Mouse (Mus musculus) bone marrow macrophage, adult 2 months (primary cell): ENCODE results near the gene Lhx6. TPM values are rescaled to one million over a fixed set of nuclear protein-coding genes. Genes with fewer than 3 reads are reported as not detected.
A peak's percentile ranks its signal among the peaks of the same experiment; 100 is the strongest.
"Not testable (repeated sequence)": the region's sequence is repeated elsewhere in the genome, so short reads cannot be mapped to it uniquely, and the experiment has no call there.

Source experiments
- H3K27ac ChIP-seq: 2 replicates; pipeline ENCODE4 v1.5.1; 2012; ENCODE audit warnings: low read depth, low read length; ENCODE audit not compliant: insufficient read depth
- H3K4me1 ChIP-seq: 2 replicates; pipeline ENCODE4 v1.6.1; 2012; ENCODE audit warnings: low read length; ENCODE audit not compliant: control insufficient read depth, insufficient read depth
- H3K4me3 ChIP-seq: 2 replicates; pipeline ENCODE4 v1.5.1; 2012; ENCODE audit warnings: mild to moderate bottlenecking, low read length, moderate library complexity; ENCODE audit not compliant: insufficient read depth
- CTCF ChIP-seq: IDR thresholded peaks from 2 replicates; pipeline ENCODE4 v1.5.1; 2012; ENCODE audit warnings: low read depth, mild to moderate bottlenecking, low read length, moderate library complexity
- POLR2A ChIP-seq: IDR thresholded peaks from 2 replicates; pipeline ENCODE4 v1.6.1; 2012; ENCODE audit warnings: mild to moderate bottlenecking, low read depth, low read length, borderline replicate concordance
- polyA plus RNA-seq: library from polyadenylated mRNA; stranded (reverse); fragments of >200 nt; gene quantifications from 2 replicates; pipeline ENCODE4 v1.2.4, GENCODE M21; 2012; ENCODE audit not compliant: missing spikeins, insufficient read depth, insufficient read length

Lhx6 gene
- polyA plus RNA-seq: not detected in 2 replicates

DNA sequence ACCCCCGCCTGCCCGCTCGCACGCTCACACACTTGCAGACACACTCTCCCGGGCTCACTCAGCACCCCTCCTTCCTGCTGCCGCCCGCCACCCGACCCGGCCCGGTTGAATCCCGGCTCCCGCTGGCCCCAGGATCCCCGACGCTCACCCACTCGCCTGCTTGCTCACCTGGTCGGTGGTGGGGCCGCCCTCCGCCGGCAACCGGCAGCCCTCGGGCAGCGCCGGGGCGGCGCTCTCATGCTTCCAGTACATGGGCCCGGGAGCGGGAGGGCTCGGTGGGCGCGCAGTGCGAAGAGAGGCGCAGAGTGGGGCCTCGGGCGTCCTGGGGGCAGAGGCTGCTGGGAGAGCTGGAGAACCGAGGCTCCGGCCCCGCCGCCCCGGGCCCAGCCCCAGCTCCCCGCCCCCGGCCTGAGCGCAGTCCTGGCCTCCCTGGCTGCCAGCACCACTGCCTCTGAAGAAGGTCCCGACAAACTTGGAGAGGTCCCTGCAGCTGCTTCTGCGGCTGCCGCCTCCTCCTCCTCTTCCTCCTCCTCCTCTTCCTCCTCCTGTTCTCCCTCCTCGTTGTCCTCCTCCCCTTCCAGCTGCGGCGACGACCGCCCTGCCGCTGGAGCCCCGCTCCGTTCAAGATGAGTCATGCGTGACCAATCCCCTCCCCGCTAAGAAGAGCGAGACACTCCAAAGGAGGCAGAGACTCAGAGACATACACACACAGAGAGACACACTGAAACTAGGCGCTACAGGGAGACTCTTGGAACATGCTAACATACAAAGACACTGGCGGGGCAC, at the start of gene Lhx6:
Gene Lhx6 (minus strand): TSS at position 453 of the 786 bp plus-strand sequence.
- TF ChIP-seq POLR2A (no peak), CTCF (no peak)
- H3K4me1 ChIP-seq: no peaks in the 10 kb centered on the region
- peak within 1 kb of the TSS; percentile 32 for H3K4me3 ChIP-seq
- no peak within 1 kb of the TSS for H3K27ac ChIP-seq

GRCm38 (mm10) chr2:36152401-36152800, 47.2 kb upstream of the Lhx6 start:
- H3K4me3 ChIP-seq, H3K27ac ChIP-seq, H3K4me1 ChIP-seq: not testable (repeated sequence)

- no peak overlapping the region for H3K4me3 ChIP-seq
- TF ChIP-seq CTCF: no peak
- TF ChIP-seq POLR2A: no peak
- no peak overlapping the region for H3K27ac ChIP-seq
- no peaks in the 10 kb centered on the region for H3K4me1 ChIP-seq
Measured at GRCm38 (mm10) chr2:36148876-36149365, 43.7 kb upstream of the Lhx6 start.

GRCm38 (mm10) chr2:36139096-36139495, 33.9 kb upstream of the Lhx6 start:
- no peak overlapping the region for H3K27ac ChIP-seq
- no peak overlapping the region for H3K4me3 ChIP-seq
- peaks cover 3% of the 10 kb centered on the region; the same call in 1 of the 2 replicates for H3K4me1 ChIP-seq
- TF ChIP-seq POLR2A: no peak
- no peak for TF ChIP-seq CTCF

GRCm38 (mm10) chr2:36136300-36136941, 31.2 kb upstream of the Lhx6 start, which contains the start of the genes Mrrf and Rbm18:
Gene Mrrf, plus strand, starts transcription at chr2:36136389.
Gene Rbm18, minus strand, starts transcription at chr2:36136773.
- peaks cover 3% of the 10 kb centered on the region; the same call in 1 of the 2 replicates for H3K4me1 ChIP-seq
- peak within 1 kb of the TSS; percentile 85 for H3K4me3 ChIP-seq
- no peak for TF ChIP-seq CTCF
- no peak for TF ChIP-seq POLR2A
- peak within 1 kb of the TSS; percentile 84 for H3K27ac ChIP-seq

DNA sequence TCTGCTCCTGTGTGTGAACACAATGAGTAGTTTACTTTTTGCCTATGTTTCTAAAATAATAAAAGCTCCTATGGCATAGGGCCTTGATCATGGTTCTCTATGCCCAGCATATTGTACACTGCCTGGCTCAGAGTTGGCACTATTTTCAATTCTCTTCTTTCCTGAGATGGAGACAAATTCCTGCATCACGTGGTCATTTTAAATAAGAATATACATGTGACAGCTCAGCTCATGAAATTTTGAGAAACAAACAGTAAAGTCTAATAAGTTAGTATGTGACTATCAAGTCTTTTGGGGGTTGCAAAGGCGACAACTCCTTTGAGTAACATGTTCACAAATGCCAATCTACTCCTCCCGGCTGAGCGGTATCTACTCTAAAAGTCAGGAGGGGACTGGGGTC, 30.7 kb upstream of the Lhx6 start:
- no peak for TF ChIP-seq CTCF
- TF ChIP-seq POLR2A: no peak
- H3K4me1 ChIP-seq: peaks cover 3% of the 10 kb centered on the region; the same call in 1 of the 2 replicates

GRCm38 (mm10) chr2:36129051-36129450, 23.8 kb upstream of the Lhx6 start:
- Histone ChIP-seq H3K4me3 (no peak overlapping the region), H3K27ac (no peak overlapping the region)

More for the DNA sequence above, 30.7 kb upstream of the Lhx6 start:
- Histone ChIP-seq H3K4me3 (peak overlapping the region; percentile 85), H3K27ac (peak overlapping the region; percentile 84)

GRCm38 (mm10) chr2:36127973-36128372, 22.8 kb upstream of the Lhx6 start:
- TF ChIP-seq POLR2A (no peak), CTCF (no peak)
- H3K4me3 ChIP-seq: no peak overlapping the region
- H3K4me1 ChIP-seq: no peaks in the 10 kb centered on the region
- no peak overlapping the region for H3K27ac ChIP-seq

More at GRCm38 (mm10) chr2:36129051-36129450, 23.8 kb upstream of the Lhx6 start:
- TF ChIP-seq POLR2A (no peak), CTCF (no peak)
- H3K4me1 ChIP-seq: no peaks in the 10 kb centered on the region

DNA sequence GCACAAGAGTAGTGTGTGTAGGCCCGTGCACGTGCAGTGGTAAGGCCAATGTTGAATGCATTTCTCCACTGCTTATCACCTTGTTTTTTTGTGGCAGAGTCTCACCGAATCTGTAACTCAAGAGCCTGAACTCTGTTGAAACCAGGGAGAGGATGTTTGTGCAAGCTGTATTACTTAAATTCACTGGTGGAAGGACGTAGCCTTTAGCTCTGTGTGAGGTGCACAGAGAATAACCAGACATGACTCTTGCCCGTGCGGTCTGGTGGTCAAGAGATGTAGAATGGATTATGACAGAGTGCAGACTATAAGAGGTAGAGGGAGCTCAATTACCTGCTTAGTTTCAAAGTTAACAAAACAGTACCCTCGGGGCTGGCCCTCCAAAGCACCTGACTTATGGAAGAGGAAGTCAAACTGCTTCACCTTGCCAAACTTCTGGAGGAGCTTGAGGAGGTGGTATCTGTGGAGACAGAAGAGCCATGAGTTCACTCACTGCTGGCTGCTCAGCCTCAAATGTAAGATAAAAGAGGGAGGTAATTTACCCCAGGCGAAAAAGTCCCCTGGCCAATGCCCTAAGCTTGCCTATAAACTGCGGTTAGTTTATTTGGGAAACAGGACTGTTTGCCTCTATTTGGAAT, 21.7 kb upstream of the Lhx6 start:
- Histone ChIP-seq H3K4me1 (no peaks in the 10 kb centered on the region), H3K27ac (no peak overlapping the region), H3K4me3 (no peak overlapping the region)
- TF ChIP-seq POLR2A (no peak), CTCF (no peak)
